Mouse (Mus musculus) layer of hippocampus, adult 9-10 months (tissue): ENCODE measurements around the gene Pih1d1.
"Not testable (repeated sequence)": the region's sequence is repeated elsewhere in the genome, so short reads cannot be mapped to it uniquely, and the experiment has no call there.

Experiments used
- DNase-seq: peaks from one replicate; pipeline ENCODE4 v3.0.0; 2022; ENCODE audit warnings: low spot score

Gene Pih1d1

GRCm38 (mm10) chr7:45154096-45154992, at the start of gene Pih1d1, which contains the start of gene Aldh16a1:
Gene Pih1d1 (plus strand): TSS chr7:45154303.
Gene Aldh16a1 (minus strand): TSS chr7:45154584.
- peak; percentile 93 for DNase-seq

DNA sequence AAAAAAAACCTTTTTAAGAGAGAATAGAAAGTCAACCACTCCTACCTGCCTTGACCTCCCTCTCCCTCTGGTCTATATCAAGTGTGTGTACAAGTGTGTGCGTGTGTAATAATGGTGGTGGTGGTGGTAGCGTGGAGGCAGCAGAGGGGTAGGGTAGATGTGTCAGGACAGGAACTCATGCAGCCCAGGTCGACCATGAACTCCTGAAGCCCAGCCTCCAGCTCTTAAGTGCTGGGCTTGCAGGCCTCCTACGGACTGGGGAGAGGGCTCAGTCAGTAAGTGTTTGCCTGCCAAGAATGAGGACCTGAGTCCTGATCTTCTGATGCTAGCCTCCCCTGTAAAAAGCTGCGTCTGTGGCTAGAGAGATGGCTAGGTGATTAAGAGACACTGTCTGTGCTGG, 49.2 kb upstream of the Pih1d1 start:
- DNase-seq: no peak

GRCm38 (mm10) chr7:45105491-45105890, 48.6 kb upstream of the Pih1d1 start:
- no peak for DNase-seq

- no peak for DNase-seq
Observed at GRCm38 (mm10) chr7:45106441-45106840, 47.7 kb upstream of the Pih1d1 start.

DNA sequence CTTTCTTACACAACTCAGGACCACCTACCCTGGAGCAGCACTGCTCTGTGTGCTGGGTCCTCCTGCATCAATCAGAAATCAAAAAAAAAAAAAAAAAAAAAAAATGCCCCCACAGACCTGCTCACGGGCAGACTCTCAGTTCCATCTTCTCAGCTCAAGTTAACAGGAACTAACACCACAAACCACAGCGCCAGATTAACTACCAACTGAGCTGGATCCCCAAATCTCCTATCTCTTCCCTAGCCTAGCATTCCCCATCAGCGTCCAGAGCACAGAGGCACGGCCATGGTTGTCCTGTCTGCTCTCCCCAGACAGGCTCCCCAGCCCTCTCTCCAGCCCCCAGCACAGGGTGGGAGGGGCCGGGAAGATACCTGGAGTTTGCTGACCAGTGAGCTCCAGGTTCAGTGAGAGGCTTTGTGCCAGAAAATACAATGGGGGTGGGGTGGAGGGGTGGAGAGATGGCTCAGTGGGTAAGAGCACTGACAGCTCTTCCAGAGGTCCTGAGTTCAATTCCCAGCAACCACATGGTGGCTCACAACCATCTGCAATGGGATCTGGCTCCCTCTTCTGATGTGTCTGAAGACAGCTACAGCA, 47.0 kb upstream of the Pih1d1 start:
- DNase-seq: no peak

- not testable (repeated sequence) for DNase-seq
Observed at GRCm38 (mm10) chr7:45110089-45110488, 44.0 kb upstream of the Pih1d1 start.

GRCm38 (mm10) chr7:45111940-45112339, 42.2 kb upstream of the Pih1d1 start:
- no peak for DNase-seq

GRCm38 (mm10) chr7:45112529-45112928, 41.6 kb upstream of the Pih1d1 start:
- no peak for DNase-seq

- no peak for DNase-seq
Observed at GRCm38 (mm10) chr7:45113476-45113875, 40.6 kb upstream of the Pih1d1 start.

GRCm38 (mm10) chr7:45117566-45117965, 36.5 kb upstream of the Pih1d1 start:
- DNase-seq: no peak

- no peak for DNase-seq
Observed at GRCm38 (mm10) chr7:45118336-45118735, 35.8 kb upstream of the Pih1d1 start.

GRCm38 (mm10) chr7:45119780-45120709, 34.1 kb upstream of the Pih1d1 start:
- DNase-seq: no peak

DNA sequence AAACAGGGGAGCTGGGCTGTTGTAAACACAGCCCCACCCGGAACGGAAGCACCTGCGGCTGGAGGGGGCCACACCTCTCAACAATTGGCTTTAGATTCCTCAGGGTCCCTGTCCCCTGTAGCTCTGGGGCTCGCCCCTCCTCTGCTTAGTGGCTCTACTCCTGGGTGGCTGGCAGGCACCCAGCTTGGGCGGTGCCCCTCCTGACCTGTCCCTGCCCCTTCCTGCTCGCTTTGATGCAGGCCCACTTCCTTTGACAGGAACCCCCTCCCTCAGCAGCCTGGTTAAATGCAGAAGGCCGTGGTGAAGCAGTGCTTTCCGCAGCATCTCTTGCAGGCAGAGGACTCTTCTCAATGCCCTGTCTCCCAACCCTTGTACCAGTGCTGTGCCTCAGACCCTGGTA, 32.7 kb upstream of the Pih1d1 start:
- DNase-seq: no peak

- no peak for DNase-seq
Observed at GRCm38 (mm10) chr7:45121966-45122365, 32.1 kb upstream of the Pih1d1 start.

- DNase-seq: no peak
Observed at GRCm38 (mm10) chr7:45122561-45123185, 31.4 kb upstream of the Pih1d1 start.

DNA sequence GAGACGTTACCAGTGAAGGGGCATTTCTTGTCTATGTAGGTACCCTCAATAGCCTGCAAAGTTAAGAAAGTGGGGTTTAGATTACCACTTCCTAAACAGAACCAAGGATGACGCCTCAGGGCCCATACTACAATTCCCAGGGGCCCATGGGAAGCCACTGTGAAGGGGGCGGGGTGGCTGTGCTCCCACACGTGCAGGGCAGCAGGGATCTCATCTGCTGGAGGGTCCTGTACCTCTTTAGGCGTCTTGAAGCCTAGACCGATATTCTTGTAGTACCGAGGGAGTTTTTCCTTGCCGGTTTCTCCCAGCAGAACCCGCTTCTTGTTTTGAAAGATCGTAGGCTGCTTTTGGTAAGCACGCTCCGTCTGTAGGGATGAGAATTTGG, 30.9 kb upstream of the Pih1d1 start:
- no peak for DNase-seq

DNA sequence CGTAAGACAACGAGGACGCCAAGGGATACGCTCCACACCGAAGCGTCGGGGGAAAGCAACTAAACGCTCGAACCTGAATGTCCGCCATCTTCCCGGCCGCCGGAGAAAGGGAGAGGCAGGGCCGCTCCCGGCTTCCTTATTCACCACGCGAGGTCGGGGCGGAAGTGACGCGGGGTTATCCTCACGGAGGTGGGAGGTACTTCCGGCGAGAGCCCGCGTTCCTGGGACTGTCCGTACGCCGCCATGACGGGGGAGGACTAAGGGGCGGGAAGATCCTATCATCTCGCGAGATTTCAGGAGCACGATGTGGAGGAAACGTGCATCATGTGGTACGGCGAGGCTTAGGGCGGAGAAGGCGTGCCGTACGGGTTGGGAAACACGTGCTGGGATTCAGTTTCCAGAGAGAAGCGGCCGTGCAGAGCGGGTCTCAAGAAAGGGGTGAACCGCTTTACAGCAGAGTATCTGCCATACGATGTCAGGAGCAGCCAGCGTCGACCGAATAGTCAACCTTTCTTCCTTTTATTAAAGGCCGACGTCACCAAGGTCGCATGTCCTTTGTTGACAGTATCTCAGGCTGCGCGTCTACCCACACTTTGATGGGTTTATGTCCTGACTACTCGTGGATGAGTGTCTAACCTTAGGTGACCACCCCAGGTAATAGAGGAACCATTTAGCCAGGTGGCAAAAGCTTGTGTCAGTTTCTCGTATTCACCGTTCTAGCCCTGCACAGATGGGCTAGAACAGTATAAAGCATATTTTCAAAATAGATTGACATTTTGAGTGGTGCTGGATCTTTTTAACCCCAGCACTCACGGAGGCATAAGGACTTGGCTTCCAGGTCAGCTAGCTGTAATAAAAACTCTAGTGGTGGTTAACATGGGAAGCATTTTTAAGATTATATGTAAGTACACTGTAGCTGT, 29.6 kb upstream of the Pih1d1 start, which contains the start of gene Rps11:
Gene Rps11, minus strand, starts transcription at position 216 of the 920 bp plus-strand sequence.
- peak; percentile 95 for DNase-seq

GRCm38 (mm10) chr7:45125144-45125600, 28.9 kb upstream of the Pih1d1 start:
- no peak for DNase-seq

DNA sequence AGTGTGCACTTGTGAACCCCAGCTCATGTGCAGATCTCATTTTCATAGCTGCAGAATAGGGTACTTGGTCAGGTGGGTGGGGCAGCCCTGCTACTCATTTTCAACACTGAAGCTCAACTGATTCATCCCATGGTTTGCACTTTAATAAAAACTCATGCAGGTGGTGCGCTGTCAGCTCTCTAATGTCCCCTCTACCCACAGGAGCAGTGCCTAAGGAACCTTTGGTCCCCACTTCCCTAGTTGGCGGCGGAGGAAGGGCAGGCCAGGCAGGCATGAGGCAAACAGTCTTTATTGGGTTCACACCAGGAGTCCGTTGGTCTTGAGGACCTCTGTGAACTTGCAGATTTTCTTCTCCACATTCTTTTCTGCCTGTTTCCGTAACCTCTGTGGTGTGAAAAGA, 28.5 kb upstream of the Pih1d1 start:
- DNase-seq: not testable (repeated sequence)

- no peak for DNase-seq
Observed at GRCm38 (mm10) chr7:45126147-45126843, 27.8 kb upstream of the Pih1d1 start.
